Mouse (Mus musculus) CD4-positive, CD25-positive, alpha-beta regulatory T cell, adult 2 months (primary cell): ENCODE data around the gene Madd.

ENCODE experiments used
- DNase-seq: peaks from one replicate; pipeline ENCODE4 v3.0.0-alpha.2; 2012; ENCODE audit warnings: low read depth, low spot score

The Madd gene

GRCm38 (mm10) chr2:91175490-91175889 lies 8.1 kb downstream of the Madd start:
- DNase-seq, result no peak

- no peak for DNase-seq
Observed at GRCm38 (mm10) chr2:91169587-91170322, 13.9 kb downstream of the Madd start.

GRCm38 (mm10) chr2:91167629-91168028 lies 16.0 kb downstream of the Madd start:
- DNase-seq, result no peak

- DNase-seq, result no peak
Observed at GRCm38 (mm10) chr2:91164991-91165390, 18.6 kb downstream of the Madd start.

- no peak for DNase-seq
Observed at GRCm38 (mm10) chr2:91163532-91163931, 20.1 kb downstream of the Madd start.

- no peak for DNase-seq
Observed at GRCm38 (mm10) chr2:91162952-91163351, 20.7 kb downstream of the Madd start.

- no peak for DNase-seq
Observed at GRCm38 (mm10) chr2:91160591-91160990, 23.0 kb downstream of the Madd start.

GRCm38 (mm10) chr2:91157002-91157752 lies 26.5 kb downstream of the Madd start:
- no peak for DNase-seq

- no peak for DNase-seq
Observed at GRCm38 (mm10) chr2:91154091-91154490, 29.5 kb downstream of the Madd start.

- no peak for DNase-seq
Observed at GRCm38 (mm10) chr2:91152885-91153377, 30.7 kb downstream of the Madd start.

GRCm38 (mm10) chr2:91151331-91151730 lies 32.3 kb downstream of the Madd start:
- no peak for DNase-seq

- DNase-seq, result no peak
Observed at GRCm38 (mm10) chr2:91148101-91148500, 35.5 kb downstream of the Madd start.

GRCm38 (mm10) chr2:91143401-91143800 lies 40.2 kb downstream of the Madd start:
- DNase-seq, result no peak

- DNase-seq, result no peak
Observed at GRCm38 (mm10) chr2:91142920-91143319, 40.7 kb downstream of the Madd start.

GRCm38 (mm10) chr2:91139764-91140163 lies 43.9 kb downstream of the Madd start:
- no peak for DNase-seq

- no peak for DNase-seq
Observed at GRCm38 (mm10) chr2:91139311-91139710, 44.3 kb downstream of the Madd start.

- DNase-seq, result no peak
Observed at GRCm38 (mm10) chr2:91137481-91137880, 46.2 kb downstream of the Madd start.

- DNase-seq, result no peak
Observed at GRCm38 (mm10) chr2:91136513-91137412, 46.9 kb downstream of the Madd start.

GRCm38 (mm10) chr2:91132035-91132434 lies 51.6 kb downstream of the Madd start:
- no peak for DNase-seq

- DNase-seq, result no peak
Observed at GRCm38 (mm10) chr2:91131251-91131650, 52.4 kb downstream of the Madd start.

GRCm38 (mm10) chr2:91130126-91130525 lies 53.5 kb downstream of the Madd start:
- no peak for DNase-seq

GRCm38 (mm10) chr2:91128761-91129160 lies 54.9 kb downstream of the Madd start:
- no peak for DNase-seq
